Mouse (Mus musculus): ENCODE results near the gene Rassf7.
A peak's percentile ranks its signal among the peaks of the same experiment; 100 is the strongest.

The Rassf7 gene

DNA sequence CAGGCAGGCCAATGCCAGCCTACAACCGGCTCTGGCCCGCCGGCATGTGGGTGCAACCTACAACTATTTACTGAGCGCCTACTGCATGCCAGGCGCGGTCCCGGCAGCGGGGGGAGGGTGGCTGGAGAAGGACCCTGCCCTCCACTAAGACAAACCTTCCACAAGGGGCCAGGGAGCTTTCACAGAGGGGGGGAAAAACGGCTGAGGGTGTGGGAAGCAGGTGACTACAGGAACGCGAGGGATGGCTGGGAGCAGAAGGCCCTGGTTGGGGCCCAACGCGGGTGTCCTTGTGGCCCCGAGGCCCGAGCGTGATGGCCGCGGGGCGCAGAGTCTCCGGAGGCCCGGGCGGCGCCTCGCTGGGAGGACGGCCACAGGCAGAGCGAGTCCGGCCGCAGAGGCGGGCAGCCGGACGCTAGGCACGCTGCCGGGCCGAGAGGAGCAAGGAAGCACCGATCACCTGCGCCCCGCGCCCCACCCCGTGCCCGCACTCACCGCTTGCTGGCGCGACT is 22.3 kb upstream of the Rassf7 start:
- Histone ChIP-seq H3K27me3 (ENCODE audit: insufficient read depth, low read length) (no peaks in the 10 kb centered on the region), H3K36me3 (ENCODE audit: insufficient read depth, low read length) (peaks cover 49% of the 10 kb centered on the region), H3K4me1 (replicated peaks; ENCODE audit: low read depth, low read length) (peaks cover 45% of the 10 kb centered on the region), H3K9me3 (ENCODE audit: low read length) (no peaks in the 10 kb centered on the region), H3K4me3 (replicated peaks; ENCODE audit: low read length) (peak overlapping the region; percentile 96)
- TF ChIP-seq CTCF (conservative IDR thresholded peaks at IDR 0.05; ENCODE audit: low read length) (no peak), NANOG (IDR thresholded peaks at IDR 0.05; ENCODE audit: borderline replicate concordance, low read length) (no peak)

DNA sequence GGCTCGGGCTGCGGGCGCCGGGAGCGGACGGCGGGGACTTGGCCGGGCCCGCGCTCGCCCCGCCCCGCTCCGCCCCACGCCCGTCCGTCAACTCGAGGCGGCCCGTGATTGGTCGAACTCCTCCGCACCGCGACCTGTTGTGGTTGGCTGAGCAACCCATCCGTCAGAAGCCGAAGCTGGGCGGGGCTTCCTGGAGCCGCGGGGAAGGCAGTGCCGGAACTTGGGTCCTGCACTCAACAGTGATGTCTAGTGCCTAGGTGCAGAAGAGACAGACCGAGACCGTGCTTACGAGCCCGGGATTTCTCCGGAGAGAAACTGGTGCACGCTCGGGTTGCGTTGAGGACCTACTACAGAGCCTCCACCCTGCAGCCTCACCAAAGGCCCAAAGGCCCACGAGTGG is 21.7 kb upstream of the Rassf7 start, which contains the start of the genes Hras and Lrrc56:
Hras (minus strand) TSS at position 58 of the 400 bp plus-strand sequence.
Lrrc56 (plus strand) TSS at position 210 of the 400 bp plus-strand sequence.
- Histone ChIP-seq H3K4me3 (replicated peaks; ENCODE audit: low read length) (peak within 1 kb of the TSS; percentile 96), H3K27me3 (ENCODE audit: insufficient read depth, low read length) (no peaks in the 10 kb centered on the region), H3K4me1 (replicated peaks; ENCODE audit: low read depth, low read length) (peaks cover 45% of the 10 kb centered on the region), H3K36me3 (ENCODE audit: insufficient read depth, low read length) (peaks cover 46% of the 10 kb centered on the region), H3K9me3 (ENCODE audit: low read length) (no peaks in the 10 kb centered on the region)
- TF ChIP-seq POU5F1 (IDR thresholded peaks at IDR 0.05; ENCODE audit: borderline replicate concordance, low read length) (no peak), NANOG (IDR thresholded peaks at IDR 0.05; ENCODE audit: borderline replicate concordance, low read length) (no peak), CTCF (conservative IDR thresholded peaks at IDR 0.05; ENCODE audit: low read length) (no peak)

DNA sequence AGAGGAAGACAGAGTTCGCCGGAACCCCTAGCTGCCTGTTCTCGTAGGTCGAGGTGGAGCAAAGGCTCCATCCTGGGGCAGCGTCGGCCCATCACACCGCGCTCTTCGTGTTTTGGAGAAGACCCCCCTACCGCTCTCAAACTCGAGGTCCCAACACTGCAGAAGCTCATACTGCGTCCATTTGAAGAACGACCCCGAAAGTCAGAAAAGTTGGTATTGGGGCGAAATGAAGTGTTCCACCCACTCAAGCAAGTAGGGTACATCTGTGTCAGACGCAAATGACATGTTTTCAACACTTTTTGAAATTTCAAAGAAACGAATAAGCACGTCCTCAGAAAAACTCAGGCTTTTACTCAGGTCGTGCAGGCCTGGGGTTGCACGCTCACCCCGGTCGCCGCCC is 21.3 kb upstream of the Rassf7 start:
- Histone ChIP-seq H3K4me1 (replicated peaks; ENCODE audit: low read depth, low read length) (peaks cover 45% of the 10 kb centered on the region), H3K9me3 (ENCODE audit: low read length) (no peaks in the 10 kb centered on the region), H3K27me3 (ENCODE audit: insufficient read depth, low read length) (no peaks in the 10 kb centered on the region), H3K4me3 (replicated peaks; ENCODE audit: low read length) (peak overlapping the region; percentile 96), H3K36me3 (ENCODE audit: insufficient read depth, low read length) (peaks cover 41% of the 10 kb centered on the region)
- TF ChIP-seq CTCF (conservative IDR thresholded peaks at IDR 0.05; ENCODE audit: low read length) (no peak), POU5F1 (IDR thresholded peaks at IDR 0.05; ENCODE audit: borderline replicate concordance, low read length) (no peak), NANOG (IDR thresholded peaks at IDR 0.05; ENCODE audit: borderline replicate concordance, low read length) (no peak)

DNA sequence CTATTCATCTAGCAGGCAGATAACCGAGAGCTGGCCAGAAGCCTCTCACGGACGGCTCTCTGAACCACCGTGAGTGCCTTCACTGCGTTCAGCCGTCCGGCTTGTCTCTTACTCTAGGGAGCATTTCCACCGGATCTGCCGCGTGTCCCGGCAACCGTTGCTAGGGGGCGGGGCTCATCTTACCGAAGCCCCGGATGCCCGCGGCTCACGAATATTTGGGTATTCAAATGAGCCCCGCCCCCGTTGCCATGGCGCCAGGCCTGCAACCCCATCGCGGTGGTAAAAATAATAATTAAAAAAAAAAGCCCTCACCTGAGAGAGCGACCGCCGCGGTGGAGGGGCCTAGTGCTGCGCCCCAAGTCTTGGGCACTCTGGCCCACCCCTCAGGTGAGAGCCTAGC is 20.8 kb upstream of the Rassf7 start:
- peaks cover 37% of the 10 kb centered on the region for H3K36me3 ChIP-seq (ENCODE audit: insufficient read depth, low read length)
- no peak for TF ChIP-seq CTCF (conservative IDR thresholded peaks at IDR 0.05; ENCODE audit: low read length)
- no peak for TF ChIP-seq NANOG (IDR thresholded peaks at IDR 0.05; ENCODE audit: borderline replicate concordance, low read length)
- no peak for TF ChIP-seq POU5F1 (IDR thresholded peaks at IDR 0.05; ENCODE audit: borderline replicate concordance, low read length)
- H3K27me3 ChIP-seq (ENCODE audit: insufficient read depth, low read length) = no peaks in the 10 kb centered on the region
- no peaks in the 10 kb centered on the region for H3K9me3 ChIP-seq (ENCODE audit: low read length)
- H3K4me3 ChIP-seq (replicated peaks; ENCODE audit: low read length) = peak overlapping the region; percentile 96
- H3K4me1 ChIP-seq (replicated peaks; ENCODE audit: low read depth, low read length) = peaks cover 45% of the 10 kb centered on the region

DNA sequence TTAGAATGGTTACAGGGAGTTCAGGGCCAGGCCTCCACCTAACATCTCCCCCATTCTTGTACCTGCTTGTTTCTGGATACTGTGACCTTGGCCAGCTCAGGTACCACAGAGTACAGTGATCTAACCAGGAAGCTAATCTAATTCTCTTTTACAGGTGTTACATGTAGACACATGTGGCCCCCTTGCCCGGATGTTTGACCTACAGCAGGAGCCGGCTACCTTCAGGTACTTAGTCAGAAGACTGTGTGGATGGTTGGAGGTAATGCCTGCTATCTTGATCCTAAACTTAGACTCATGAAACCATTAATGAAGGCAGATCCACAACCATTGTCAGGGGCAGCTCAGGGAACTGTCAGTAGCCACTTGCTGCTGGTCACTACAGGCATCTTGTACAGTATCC is 19.9 kb upstream of the Rassf7 start:
- H3K36me3 ChIP-seq (ENCODE audit: insufficient read depth, low read length) = peaks cover 27% of the 10 kb centered on the region
- H3K4me3 ChIP-seq (replicated peaks; ENCODE audit: low read length) = peak overlapping the region; percentile 96; the same call in 1 of the 2 replicates
- H3K4me1 ChIP-seq (replicated peaks; ENCODE audit: low read depth, low read length) = peaks cover 42% of the 10 kb centered on the region

DNA sequence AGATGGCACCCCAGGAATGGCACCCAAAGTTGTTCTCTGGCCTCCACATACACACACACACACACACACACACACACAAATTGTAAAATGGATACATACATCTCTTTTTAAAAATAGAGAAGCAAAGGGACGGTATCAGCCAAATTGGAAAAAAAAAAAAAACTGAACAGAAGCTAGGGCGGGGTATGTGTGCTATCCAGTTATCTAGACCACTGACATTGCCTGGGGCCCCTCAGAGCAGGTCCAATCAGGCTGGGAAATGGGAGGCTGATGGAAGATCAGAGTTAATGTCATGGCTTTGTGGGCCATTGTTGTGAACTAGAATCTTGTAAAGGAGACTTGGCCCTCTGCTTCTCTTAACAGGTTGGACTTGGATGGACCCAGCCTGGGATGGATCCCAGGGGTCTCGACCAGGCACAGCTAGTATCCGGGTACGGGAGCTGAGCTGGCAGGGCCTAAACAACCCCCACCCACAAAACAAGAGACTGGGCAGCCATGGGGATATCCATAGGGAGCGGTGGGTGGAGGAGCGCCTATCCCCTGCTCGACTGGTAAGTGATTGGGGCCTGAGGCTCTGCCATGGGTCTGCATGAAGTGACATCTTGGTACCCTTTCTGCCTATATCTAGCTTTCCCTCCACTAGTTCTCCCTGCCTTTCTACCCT is 18.9 kb upstream of the Rassf7 start:
- H3K27me3 ChIP-seq (ENCODE audit: insufficient read depth, low read length) = no peaks in the 10 kb centered on the region
- no peak overlapping the region for H3K4me3 ChIP-seq (replicated peaks; ENCODE audit: low read length)
- H3K4me1 ChIP-seq (replicated peaks; ENCODE audit: low read depth, low read length) = peaks cover 32% of the 10 kb centered on the region
- TF ChIP-seq CTCF (conservative IDR thresholded peaks at IDR 0.05; ENCODE audit: low read length) (no peak), POU5F1 (IDR thresholded peaks at IDR 0.05; ENCODE audit: borderline replicate concordance, low read length) (no peak), NANOG (IDR thresholded peaks at IDR 0.05; ENCODE audit: borderline replicate concordance, low read length) (no peak)
- H3K9me3 ChIP-seq (ENCODE audit: low read length) = no peaks in the 10 kb centered on the region
- H3K36me3 ChIP-seq (ENCODE audit: insufficient read depth, low read length) = peaks cover 17% of the 10 kb centered on the region

More for the DNA sequence above, 19.9 kb upstream of the Rassf7 start:
- no peaks in the 10 kb centered on the region for H3K27me3 ChIP-seq (ENCODE audit: insufficient read depth, low read length)
- no peaks in the 10 kb centered on the region for H3K9me3 ChIP-seq (ENCODE audit: low read length)
- TF ChIP-seq CTCF (conservative IDR thresholded peaks at IDR 0.05; ENCODE audit: low read length) = no peak
- no peak for TF ChIP-seq NANOG (IDR thresholded peaks at IDR 0.05; ENCODE audit: borderline replicate concordance, low read length)
- no peak for TF ChIP-seq POU5F1 (IDR thresholded peaks at IDR 0.05; ENCODE audit: borderline replicate concordance, low read length)

DNA sequence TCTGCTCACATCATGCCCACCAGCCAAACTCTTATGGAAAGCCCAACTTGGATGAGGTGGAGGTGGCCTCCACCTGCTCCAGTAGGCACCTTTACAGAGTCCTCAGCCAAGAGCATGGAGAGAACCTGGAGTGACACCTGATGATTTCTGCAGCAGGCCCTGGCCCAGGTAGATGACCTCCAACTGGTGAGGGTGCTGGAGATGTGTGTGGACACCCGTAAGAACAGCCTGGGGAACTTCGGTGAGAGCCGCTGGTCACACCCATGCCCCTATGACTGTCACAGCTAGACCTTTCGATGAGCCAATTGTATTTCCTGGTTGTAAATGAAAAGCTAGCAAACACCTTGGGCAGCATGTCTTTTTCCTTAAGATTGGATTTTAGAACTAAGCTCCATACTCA is 17.5 kb upstream of the Rassf7 start:
- TF ChIP-seq CTCF (conservative IDR thresholded peaks at IDR 0.05; ENCODE audit: low read length) (no peak), NANOG (IDR thresholded peaks at IDR 0.05; ENCODE audit: borderline replicate concordance, low read length) (no peak), POU5F1 (IDR thresholded peaks at IDR 0.05; ENCODE audit: borderline replicate concordance, low read length) (no peak)
- no peak overlapping the region for H3K4me3 ChIP-seq (replicated peaks; ENCODE audit: low read length)
- H3K27me3 ChIP-seq (ENCODE audit: insufficient read depth, low read length) = no peaks in the 10 kb centered on the region
- peaks cover 19% of the 10 kb centered on the region for H3K4me1 ChIP-seq (replicated peaks; ENCODE audit: low read depth, low read length)
- peaks cover 7% of the 10 kb centered on the region; the same call in 1 of the 2 replicates for H3K36me3 ChIP-seq (ENCODE audit: insufficient read depth, low read length)
- no peaks in the 10 kb centered on the region for H3K9me3 ChIP-seq (ENCODE audit: low read length)

DNA sequence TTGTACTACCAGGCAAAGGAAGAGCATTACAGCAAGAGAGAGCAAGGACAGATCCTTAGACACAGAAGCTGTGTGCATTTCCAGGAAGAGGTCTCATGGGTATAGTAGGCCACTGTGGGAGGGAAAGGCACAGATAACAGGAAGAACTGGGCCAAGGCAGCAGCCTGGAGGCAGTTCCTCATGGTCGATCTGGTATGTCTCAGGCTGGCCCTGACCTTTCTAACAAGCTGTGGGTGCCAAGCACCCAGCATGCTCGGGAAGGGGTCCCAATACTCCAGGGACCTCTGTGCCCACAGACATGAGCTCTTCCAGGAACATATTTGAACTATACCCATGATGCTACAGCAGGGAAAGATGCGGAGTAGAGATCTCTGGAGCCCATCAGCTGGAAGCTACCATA is 11.1 kb upstream of the Rassf7 start:
- H3K27me3 ChIP-seq (ENCODE audit: insufficient read depth, low read length) = no peaks in the 10 kb centered on the region
- H3K36me3 ChIP-seq (ENCODE audit: insufficient read depth, low read length) = peaks cover 4% of the 10 kb centered on the region
- TF ChIP-seq POU5F1 (IDR thresholded peaks at IDR 0.05; ENCODE audit: borderline replicate concordance, low read length) (no peak), NANOG (IDR thresholded peaks at IDR 0.05; ENCODE audit: borderline replicate concordance, low read length) (no peak), CTCF (conservative IDR thresholded peaks at IDR 0.05; ENCODE audit: low read length) (no peak)
- no peak overlapping the region for H3K4me3 ChIP-seq (replicated peaks; ENCODE audit: low read length)
- H3K9me3 ChIP-seq (ENCODE audit: low read length) = no peaks in the 10 kb centered on the region
- H3K4me1 ChIP-seq (replicated peaks; ENCODE audit: low read depth, low read length) = no peaks in the 10 kb centered on the region

Data from E14TG2a.4 (cell line).